Mouse (Mus musculus) kidney, postnatal 0 days (tissue): ENCODE results near the gene Sh3bp4. TPM values are rescaled to one million over a fixed set of nuclear protein-coding genes. Genes with fewer than 3 reads are reported as not detected.

Experiments used
- ATAC-seq: fragments of 200-750 bp; cut with Nextera tagmentation; replicated peaks from 2 replicates; pipeline ENCODE4 v1.8.0; 2017; ENCODE audit warnings: low read depth, moderate number of reproducible peaks, moderate TSS enrichment, moderate library complexity; ENCODE audit not compliant: low FRiP score
- DNase-seq: peaks from one replicate; pipeline ENCODE4 v3.0.0-alpha.2; 2016; ENCODE audit warnings: low spot score
- H3K27ac ChIP-seq: fragments of 300-500 bp; sonication (generic); 2 replicates; pipeline ENCODE4 v1.5.1; 2014; ENCODE audit warnings: mild to moderate bottlenecking
- H3K27me3 ChIP-seq: fragments of 300-500 bp; sonication (generic); 2 replicates; pipeline ENCODE4 v1.6.1; 2014; ENCODE audit warnings: low read length, mixed read lengths; ENCODE audit not compliant: insufficient read depth
- H3K36me3 ChIP-seq: fragments of 300-500 bp; sonication (generic); 2 replicates; pipeline ENCODE4 v1.6.1; 2014; ENCODE audit warnings: low read length, mixed read lengths; ENCODE audit not compliant: insufficient read depth
- H3K4me1 ChIP-seq: fragments of 300-500 bp; sonication (generic); replicated peaks from 2 replicates; pipeline ENCODE4 v1.6.1; 2014; ENCODE audit warnings: antibody characterized with exemption, low read length, mixed read lengths; ENCODE audit not compliant: insufficient read depth
- H3K4me2 ChIP-seq: fragments of 300-500 bp; sonication (generic); 2 replicates; pipeline ENCODE4 v1.6.1; 2014; ENCODE audit warnings: mild to moderate bottlenecking, low read length, moderate library complexity, mixed read lengths
- H3K4me3 ChIP-seq: fragments of 300-500 bp; sonication (generic); replicated peaks from 2 replicates; pipeline ENCODE4 v1.5.1; 2014; ENCODE audit warnings: low read depth, low read length
- H3K9ac ChIP-seq: fragments of 300-500 bp; sonication (generic); 2 replicates; pipeline ENCODE4 v1.6.1; 2014; ENCODE audit warnings: low read depth, low read length
- H3K9me3 ChIP-seq: fragments of 300-500 bp; sonication (generic); replicated peaks from 2 replicates; pipeline ENCODE4 v1.6.1; 2016; ENCODE audit warnings: low read length, inconsistent platforms, mixed read lengths
- CTCF ChIP-seq: IDR thresholded peaks from 2 replicates; pipeline ENCODE4 v1.5.1; 2016; ENCODE audit warnings: antibody characterized with exemption, low read depth, mild to moderate bottlenecking, moderate library complexity
- WGBS: fragments of 180-500 bp; shearing (Covaris S2); extraction: QIAGEN DNeasy Blood & Tissue Kit; methylation state at CpG from one replicate; pipeline ENCODE4 v1.1.7; 2014; 5-methylcytosine and 5-hydroxymethylcytosine counted together
- polyA plus RNA-seq: library from polyadenylated mRNA; unstranded; fragments of >200 nt; fragmentation: Nextera tagmentation; extraction: Ambion mirVana; gene quantifications from 2 replicates; pipeline ENCODE4 v1.2.1, GENCODE M21; 2015

Gene Sh3bp4
- polyA plus RNA-seq, 1 experiment from 2014 or later = 22.7 TPM

DNA sequence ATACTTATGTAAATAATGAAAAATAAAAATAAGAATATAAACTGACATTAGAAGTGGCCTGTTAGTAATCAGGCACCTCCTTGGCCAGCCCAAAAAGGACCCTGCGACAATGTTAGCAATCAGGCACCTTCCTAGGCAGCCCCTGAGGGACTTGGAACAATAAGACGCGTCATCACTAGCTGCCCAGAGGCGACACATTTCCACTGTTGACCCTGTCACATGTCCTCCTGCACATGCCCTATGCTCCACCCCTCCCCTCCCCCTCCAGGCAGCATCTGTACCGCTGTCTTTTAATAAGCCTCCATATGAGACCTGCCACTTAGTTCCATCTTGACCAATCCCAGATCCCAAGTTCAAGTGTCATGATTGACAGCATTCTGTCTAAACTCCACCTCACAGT lies 119.0 kb downstream of the Sh3bp4 start:
- Histone ChIP-seq H3K4me2 (no peak overlapping the region), H3K27ac (no peak overlapping the region), H3K36me3 (no peaks in the 10 kb centered on the region), H3K4me3 (no peak overlapping the region), H3K9ac (no peak overlapping the region), H3K4me1 (peaks cover 5% of the 10 kb centered on the region), H3K27me3 (no peaks in the 10 kb centered on the region), H3K9me3 (no peaks in the 10 kb centered on the region)
- DNase-seq = peak; percentile 24
- WGBS = 73% methylated on average over 5 of the region's 5 CpGs
- TF ChIP-seq CTCF = no peak
- no peak for ATAC-seq

DNA sequence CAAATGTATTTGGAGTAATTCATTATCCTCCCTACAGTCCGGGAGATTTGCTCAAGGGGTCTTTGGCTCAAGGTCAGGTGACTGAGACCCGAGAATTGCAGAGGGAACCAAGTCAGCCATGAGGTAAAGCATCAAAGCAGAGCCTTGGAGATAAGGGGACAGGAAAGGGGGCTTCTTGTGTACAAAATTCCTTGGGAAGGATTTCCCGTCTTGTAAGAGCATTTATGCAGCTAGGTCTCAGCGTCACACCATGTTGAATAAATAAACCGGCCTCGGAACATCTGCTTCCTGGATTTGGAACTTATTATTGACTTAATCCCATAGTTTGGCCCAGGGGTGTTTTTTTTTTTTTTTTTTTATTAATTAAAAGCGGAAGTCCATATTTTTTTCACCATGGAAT lies 120.4 kb downstream of the Sh3bp4 start:
- Histone ChIP-seq H3K4me1 (peaks cover 5% of the 10 kb centered on the region), H3K4me3 (no peak overlapping the region), H3K27me3 (no peaks in the 10 kb centered on the region), H3K9me3 (no peaks in the 10 kb centered on the region), H3K4me2 (no peak overlapping the region), H3K27ac (peak overlapping the region; percentile 39; the same call in 1 of the 2 replicates), H3K36me3 (no peaks in the 10 kb centered on the region), H3K9ac (no peak overlapping the region)
- WGBS = 12% methylated on average over 7 of the region's 7 CpGs
- ATAC-seq = no peak
- DNase-seq = peak; percentile 78
- TF ChIP-seq CTCF = no peak

DNA sequence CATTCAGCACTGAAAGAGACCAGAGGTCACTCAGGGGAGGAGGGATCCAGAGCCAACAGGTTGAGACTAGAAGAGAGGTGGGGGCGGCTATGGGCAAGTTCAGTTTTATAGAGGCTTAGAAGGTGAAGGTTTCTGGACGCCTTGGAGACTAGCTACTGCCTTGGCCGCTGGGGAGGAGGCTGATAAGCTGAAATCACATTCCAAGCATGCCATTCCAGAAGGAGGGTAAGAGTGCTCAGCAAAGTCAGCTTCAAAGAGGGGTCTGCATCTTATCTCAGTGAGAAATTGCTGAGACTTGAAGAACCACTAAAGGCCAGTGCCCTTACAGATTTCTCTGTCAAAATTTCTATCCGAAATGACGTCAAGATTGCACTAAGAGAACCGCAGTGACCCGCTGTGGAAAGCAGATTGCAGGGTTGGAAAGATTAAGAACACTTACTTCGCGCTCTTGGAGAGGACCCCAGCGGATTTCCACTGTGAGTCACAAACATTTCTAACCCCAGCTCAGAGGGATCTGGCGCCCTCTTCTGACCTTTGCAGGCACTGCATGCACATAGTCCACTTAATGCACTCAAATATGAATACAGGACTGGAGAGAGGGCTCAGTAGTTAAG lies 121.0 kb downstream of the Sh3bp4 start:
- Histone ChIP-seq H3K27me3 (no peaks in the 10 kb centered on the region), H3K4me3 (no peak overlapping the region), H3K9me3 (no peaks in the 10 kb centered on the region), H3K4me2 (peak overlapping the region; percentile 23; the same call in 1 of the 2 replicates), H3K4me1 (peaks cover 5% of the 10 kb centered on the region), H3K9ac (no peak overlapping the region), H3K36me3 (no peaks in the 10 kb centered on the region), H3K27ac (peak overlapping the region; percentile 60; the same call in 1 of the 2 replicates)
- ATAC-seq (peak; percentile 50), DNase-seq (peak; percentile 94)
- WGBS = 13% methylated on average over 10 of the region's 11 CpGs
- peak; percentile 96 for TF ChIP-seq CTCF

DNA sequence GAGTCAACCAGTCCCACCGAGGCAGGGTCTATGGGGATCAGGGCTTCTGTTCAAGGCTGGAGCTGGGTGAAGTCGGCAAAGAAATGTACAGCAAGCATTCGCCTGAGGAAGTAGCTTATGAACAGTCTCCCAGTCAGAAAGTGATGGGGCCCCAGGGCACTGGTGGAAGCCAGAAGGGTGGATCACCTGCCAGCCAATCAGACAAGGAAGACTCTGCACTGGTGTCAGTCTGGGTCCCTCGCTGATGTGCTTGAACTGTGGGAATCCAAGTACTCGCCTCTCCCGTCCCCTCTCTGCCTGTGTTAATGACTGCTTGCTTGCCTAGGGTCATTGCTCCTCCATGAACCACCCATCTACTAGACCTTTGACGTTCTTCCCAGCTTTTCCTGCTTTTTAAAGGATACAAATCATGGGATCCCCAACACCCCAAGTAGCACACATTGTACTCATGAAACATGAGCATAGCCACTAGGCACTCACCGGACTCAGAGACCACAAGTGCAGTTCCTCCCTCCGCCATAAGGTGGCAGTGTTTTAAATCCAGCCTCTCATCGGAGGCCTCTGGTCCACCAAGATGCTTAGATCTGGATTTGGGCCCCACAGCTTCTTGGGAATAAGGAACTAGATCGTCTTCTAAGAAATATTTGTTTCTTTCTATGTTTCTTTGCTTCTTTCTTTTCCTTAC lies 122.5 kb downstream of the Sh3bp4 start:
- WGBS = 71% methylated on average over 11 of the region's 11 CpGs
- Histone ChIP-seq H3K9me3 (no peaks in the 10 kb centered on the region), H3K27ac (no peak overlapping the region), H3K4me3 (no peak overlapping the region), H3K27me3 (no peaks in the 10 kb centered on the region), H3K4me1 (peaks cover 5% of the 10 kb centered on the region), H3K9ac (no peak overlapping the region), H3K36me3 (no peaks in the 10 kb centered on the region), H3K4me2 (no peak overlapping the region)
- ATAC-seq (no peak), DNase-seq (peak; percentile 52)
- TF ChIP-seq CTCF = peak; percentile 79

DNA sequence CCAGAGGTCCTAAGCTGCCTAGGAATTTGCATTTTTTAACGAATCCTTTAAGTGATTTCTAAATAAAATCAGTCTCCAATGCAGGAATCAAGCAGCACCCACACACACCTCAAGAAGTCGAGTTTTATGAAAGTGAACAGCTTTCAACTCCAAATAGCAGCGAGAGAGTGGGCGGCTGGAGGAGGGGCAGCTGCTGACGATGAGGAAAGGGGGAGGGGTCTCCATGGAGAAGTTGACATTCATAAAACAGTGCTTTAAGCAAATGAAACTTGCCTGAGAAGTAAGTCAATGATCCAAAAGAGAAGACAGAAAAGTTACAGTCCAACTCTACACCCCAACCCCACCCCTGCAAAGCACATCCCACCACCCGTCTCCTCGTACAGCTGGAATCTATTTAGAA lies 123.4 kb downstream of the Sh3bp4 start:
- H3K4me3 ChIP-seq = no peak overlapping the region
- peaks cover 5% of the 10 kb centered on the region for H3K4me1 ChIP-seq
- no peaks in the 10 kb centered on the region for H3K27me3 ChIP-seq
- no peak for TF ChIP-seq CTCF
- H3K9ac ChIP-seq = no peak overlapping the region
- DNase-seq = no peak
- no peaks in the 10 kb centered on the region for H3K36me3 ChIP-seq
- no peak for ATAC-seq
- H3K9me3 ChIP-seq = no peaks in the 10 kb centered on the region
- H3K27ac ChIP-seq = no peak overlapping the region
- 65% methylated on average over 7 of the region's 7 CpGs for WGBS
- no peak overlapping the region for H3K4me2 ChIP-seq

DNA sequence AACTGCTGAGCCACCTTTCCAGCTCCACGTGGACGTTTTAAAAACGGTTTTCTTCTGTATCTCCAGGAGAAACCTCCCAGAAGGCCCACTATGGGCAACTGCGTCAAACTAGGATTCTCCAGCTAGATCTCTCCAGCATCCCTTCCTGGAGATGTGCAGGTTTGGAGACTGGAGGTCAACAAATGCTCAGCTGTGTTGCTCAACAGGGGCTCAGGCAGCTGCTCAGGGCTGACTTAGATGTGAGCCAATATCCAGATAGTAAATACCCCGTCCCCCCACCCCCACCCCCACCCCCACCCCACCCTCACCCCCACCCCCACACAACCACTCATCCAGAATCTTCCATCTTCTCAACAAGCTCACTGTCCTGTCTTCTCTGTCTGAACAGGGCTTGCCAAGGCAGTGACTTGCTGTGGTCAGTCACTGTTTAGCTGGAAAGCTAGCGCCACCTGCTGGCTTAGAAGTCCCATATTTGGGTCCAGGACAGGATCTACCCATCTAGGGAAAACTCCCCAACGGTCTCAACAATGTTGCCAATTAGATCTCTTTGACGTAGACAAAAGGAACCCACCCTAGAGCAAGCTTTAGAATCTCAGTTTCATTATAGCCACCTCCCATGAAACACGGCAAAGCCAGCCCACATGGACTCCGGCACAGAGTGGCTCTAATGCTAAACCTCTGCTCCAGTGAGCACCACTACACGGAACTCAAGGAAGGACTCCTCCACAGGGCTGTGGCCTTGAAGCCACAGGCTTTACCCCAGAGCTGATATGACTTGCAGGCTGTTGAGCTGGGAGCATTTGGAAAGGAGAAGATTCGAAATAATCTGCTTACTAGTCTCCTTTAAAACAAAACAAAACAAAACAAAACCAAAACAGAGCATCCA lies 125.9 kb downstream of the Sh3bp4 start:
- ATAC-seq (peak; percentile 52; the same call in 1 of the 2 replicates), DNase-seq (peak; percentile 94)
- TF ChIP-seq CTCF = peak; percentile 89
- no peak overlapping the region for H3K27ac ChIP-seq
- no peaks in the 10 kb centered on the region for H3K36me3 ChIP-seq
- H3K27me3 ChIP-seq = no peaks in the 10 kb centered on the region
- no peak overlapping the region for H3K4me3 ChIP-seq
- H3K9ac ChIP-seq = no peak overlapping the region
- 41% methylated on average over 12 of the region's 12 CpGs for WGBS
- H3K4me2 ChIP-seq = no peak overlapping the region
- H3K4me1 ChIP-seq = peaks cover 5% of the 10 kb centered on the region; the same call in 1 of the 2 replicates
- H3K9me3 ChIP-seq = no peaks in the 10 kb centered on the region
